Mouse (Mus musculus) heart, embryonic 14.5 days (tissue): ENCODE measurements at regions not wholly inside any gene's neighbourhood (a gene's known extent, or its start where the extent isn't known, plus 50 kb on each side); places are given as distances from the start of the nearest gene placed in this dataset.

Experiments used
- ATAC-seq: fragments of 200-750 bp; cut with Nextera tagmentation; 2 replicates; pipeline ENCODE4 v1.8.0; 2017; ENCODE audit warnings: low read depth, moderate TSS enrichment; ENCODE audit not compliant: insufficient number of reproducible peaks, insufficient read depth, low FRiP score
- H3K27ac ChIP-seq, 2 experiments: fragments of 200-500 bp in 1 of 2; fragments of 300-500 bp in 1 of 2; sonication (generic) in 1 of 2; replicated peaks in 1 of 2; 2 replicates each; pipeline ENCODE4 v1.5.1; 2012 to 2014; ENCODE audit warnings: low read depth in 2 of 2, low read length in 2 of 2, control low read depth in 1 of 2, mild to moderate bottlenecking in 1 of 2, mixed read lengths in 1 of 2; ENCODE audit not compliant: control insufficient read depth in 1 of 2, insufficient read depth in 1 of 2
- H3K27me3 ChIP-seq: fragments of 300-500 bp; sonication (generic); 2 replicates; pipeline ENCODE4 v1.6.1; 2014; ENCODE audit warnings: mild to moderate bottlenecking, low read length, control low read depth; ENCODE audit not compliant: control insufficient read depth, insufficient read depth
- H3K36me3 ChIP-seq: fragments of 300-500 bp; sonication (generic); 2 replicates; pipeline ENCODE4 v1.6.1; 2014; ENCODE audit warnings: mild to moderate bottlenecking, control low read depth, low read length, mixed read lengths; ENCODE audit not compliant: control insufficient read depth, insufficient read depth
- H3K4me1 ChIP-seq, 2 experiments: fragments of 200-500 bp in 1 of 2; fragments of 300-500 bp in 1 of 2; sonication (generic) in 1 of 2; 2 replicates each; pipeline ENCODE4 v1.6.1; 2012 to 2014; ENCODE audit warnings: low read length in 2 of 2, control low read depth in 1 of 2, mixed read lengths in 1 of 2; ENCODE audit not compliant: control insufficient read depth in 2 of 2, insufficient read depth in 2 of 2
- H3K4me2 ChIP-seq: fragments of 300-500 bp; sonication (generic); 2 replicates; pipeline ENCODE4 v1.6.1; 2014; ENCODE audit warnings: mild to moderate bottlenecking, low read length
- H3K4me3 ChIP-seq, 2 experiments: fragments of 200-500 bp in 1 of 2; fragments of 300-500 bp in 1 of 2; sonication (generic) in 1 of 2; 2 replicates each; pipeline ENCODE4 v1.5.1; 2012 to 2014; ENCODE audit warnings: low read length in 2 of 2, mild to moderate bottlenecking in 2 of 2, control low read depth in 1 of 2, low read depth in 1 of 2, moderate library complexity in 1 of 2; ENCODE audit not compliant: control insufficient read depth in 1 of 2, insufficient read depth in 1 of 2
- H3K9ac ChIP-seq: fragments of 300-500 bp; sonication (generic); 2 replicates; pipeline ENCODE4 v1.6.1; 2014; ENCODE audit warnings: mild to moderate bottlenecking, low read length
- H3K9me3 ChIP-seq: fragments of 300-500 bp; sonication (generic); 2 replicates; pipeline ENCODE4 v1.6.1; 2016; ENCODE audit warnings: low read length, control low read depth; ENCODE audit not compliant: control insufficient read depth
- WGBS: fragments of 180-500 bp; shearing (Covaris S2); extraction: QIAGEN DNeasy Blood & Tissue Kit; methylation state at CpG from one replicate; pipeline ENCODE4 v1.1.7; 2014; 5-methylcytosine and 5-hydroxymethylcytosine counted together

DNA sequence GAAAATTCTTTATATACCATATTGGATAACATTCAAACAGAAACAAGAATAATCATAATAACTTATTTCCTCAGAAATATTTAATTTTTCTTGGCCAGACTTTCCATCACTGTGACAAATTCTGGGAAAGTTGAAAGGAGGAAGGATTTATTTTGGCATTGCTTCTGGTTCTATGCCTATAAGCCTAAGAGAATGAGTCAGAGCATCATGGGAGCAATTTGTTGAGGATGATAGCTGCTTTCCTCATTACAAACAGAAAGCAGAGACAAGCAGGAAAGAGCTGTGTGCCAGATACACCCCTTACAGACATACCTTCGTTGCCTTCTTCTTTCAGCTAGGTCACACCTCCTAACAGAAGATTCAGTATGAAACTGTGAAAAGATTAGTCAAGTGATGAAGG, 115.3 kb downstream of the Rgs21 start:
- H3K9ac ChIP-seq = no peak overlapping the region
- WGBS = 50% methylated on average over 1 of the region's 1 CpGs
- no peak overlapping the region for H3K4me2 ChIP-seq
- H3K4me1 ChIP-seq = no peaks in the 10 kb centered on the region
- ATAC-seq = no peak
- no peak overlapping the region for H3K27ac ChIP-seq
- H3K27me3 ChIP-seq = no peaks in the 10 kb centered on the region
- H3K9me3 ChIP-seq = no peaks in the 10 kb centered on the region
- no peaks in the 10 kb centered on the region for H3K36me3 ChIP-seq
- no peak overlapping the region for H3K4me3 ChIP-seq

DNA sequence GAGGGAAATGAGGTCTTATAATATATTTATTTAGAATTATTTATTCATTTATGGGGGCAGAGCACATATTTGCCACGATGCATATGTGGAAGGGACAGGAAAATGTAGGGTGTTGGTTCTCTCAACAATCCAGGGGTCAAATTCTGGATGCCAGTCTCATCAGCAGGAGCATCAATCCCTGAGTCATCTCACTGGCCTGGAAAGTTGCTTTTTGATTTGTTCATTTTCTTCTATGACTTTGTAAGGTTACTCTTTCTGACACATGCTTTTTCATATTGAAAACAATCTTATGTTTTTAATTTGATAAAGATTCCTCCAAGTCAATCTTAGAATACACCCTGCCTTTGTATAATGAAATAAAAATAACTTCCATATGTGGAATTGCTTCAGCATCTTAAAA, 115.7 kb downstream of the Rgs21 start:
- Histone ChIP-seq H3K4me2 (no peak overlapping the region), H3K36me3 (no peaks in the 10 kb centered on the region), H3K9ac (no peak overlapping the region), H3K27ac (no peak overlapping the region), H3K4me1 (no peaks in the 10 kb centered on the region), H3K4me3 (no peak overlapping the region), H3K27me3 (no peaks in the 10 kb centered on the region), H3K9me3 (no peaks in the 10 kb centered on the region)
- WGBS = 66% methylated on average over 1 of the region's 1 CpGs
- no peak for ATAC-seq

DNA sequence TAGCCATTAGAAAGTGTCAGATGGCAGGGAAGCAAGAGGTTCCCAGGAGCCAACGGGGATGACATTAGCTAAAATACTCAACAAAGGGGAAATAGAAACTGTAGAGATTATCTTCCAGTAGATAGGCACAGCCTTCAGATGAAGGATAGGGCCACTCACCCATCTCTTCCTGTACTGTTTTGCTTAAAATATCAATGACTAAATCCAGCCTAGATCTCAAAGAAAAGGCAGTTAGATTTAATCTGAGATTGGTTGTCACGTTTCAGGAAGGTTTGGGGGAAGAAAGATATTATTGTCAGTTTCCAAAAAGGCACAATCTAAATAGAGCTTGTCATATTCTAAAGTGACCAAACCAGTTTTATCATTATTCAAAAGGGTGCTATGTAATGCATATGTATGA, 130.8 kb downstream of the Rgs21 start:
- Histone ChIP-seq H3K9me3 (no peaks in the 10 kb centered on the region), H3K27ac (no peak overlapping the region), H3K4me3 (no peak overlapping the region), H3K4me1 (no peaks in the 10 kb centered on the region), H3K4me2 (no peak overlapping the region), H3K9ac (no peak overlapping the region), H3K36me3 (no peaks in the 10 kb centered on the region), H3K27me3 (no peaks in the 10 kb centered on the region)
- ATAC-seq = no peak
- 71% methylated on average over 2 of the region's 2 CpGs for WGBS

DNA sequence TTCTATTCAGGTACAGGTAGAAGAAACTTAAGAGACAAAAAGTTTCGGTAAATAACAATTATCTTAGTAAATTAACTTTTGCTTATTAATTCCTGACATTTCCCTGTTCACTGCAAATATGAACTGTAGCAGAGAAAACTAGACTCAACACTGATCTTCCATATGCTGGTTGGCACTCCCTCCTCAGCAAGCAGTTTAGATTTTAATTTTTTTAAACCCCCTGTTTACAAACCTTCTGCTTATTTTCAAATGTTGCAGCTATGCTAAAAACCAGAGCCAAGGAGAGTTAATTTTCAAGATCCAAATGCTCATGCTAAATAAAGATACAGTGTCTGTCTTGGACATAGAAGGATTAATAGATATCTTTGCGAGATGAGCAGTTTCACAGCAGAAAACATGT, 134.7 kb downstream of the Rgs21 start:
- no peak overlapping the region for H3K9ac ChIP-seq
- H3K4me3 ChIP-seq = no peak overlapping the region
- no peaks in the 10 kb centered on the region for H3K9me3 ChIP-seq
- no peaks in the 10 kb centered on the region for H3K36me3 ChIP-seq
- H3K4me1 ChIP-seq = no peaks in the 10 kb centered on the region
- no peaks in the 10 kb centered on the region for H3K27me3 ChIP-seq
- 75% methylated on average over 2 of the region's 2 CpGs for WGBS
- no peak for ATAC-seq
- H3K27ac ChIP-seq = no peak overlapping the region
- no peak overlapping the region for H3K4me2 ChIP-seq

DNA sequence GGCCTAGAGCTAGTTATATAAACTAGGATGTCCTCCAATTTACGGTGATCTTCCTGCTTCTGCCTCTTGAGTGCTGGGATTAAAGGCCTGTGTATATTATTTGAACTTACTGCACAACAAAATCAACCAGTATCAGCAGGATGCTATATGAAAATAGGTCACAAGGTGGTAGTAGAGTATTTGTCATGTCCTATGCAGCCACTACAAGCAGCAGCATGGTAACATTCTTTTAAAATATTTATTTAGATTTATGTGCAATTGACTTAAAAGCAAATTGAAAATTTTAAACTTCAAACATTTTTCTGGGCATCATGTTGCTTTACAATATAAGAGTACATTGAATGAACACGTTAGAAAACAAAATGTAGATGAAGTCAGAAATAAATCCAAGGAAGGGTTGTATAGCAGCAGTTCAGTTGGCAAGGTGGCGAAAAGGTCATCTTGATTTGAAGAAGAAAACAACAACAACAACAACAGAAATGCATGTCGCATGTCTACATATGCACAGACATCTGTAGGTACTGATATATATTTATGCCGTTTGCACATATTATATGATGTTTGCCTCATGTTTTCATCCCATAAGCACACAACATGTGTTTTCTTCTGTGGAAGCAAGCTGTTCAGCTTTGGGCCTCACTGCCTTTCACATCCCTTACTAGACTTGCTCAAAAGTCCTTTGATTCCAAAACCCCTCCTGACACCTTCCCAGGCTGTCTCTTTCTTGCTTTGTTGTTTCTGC, 135.8 kb downstream of the Rgs21 start:
- Histone ChIP-seq H3K27ac (no peak overlapping the region), H3K4me2 (no peak overlapping the region), H3K27me3 (no peaks in the 10 kb centered on the region), H3K36me3 (no peaks in the 10 kb centered on the region), H3K4me3 (no peak overlapping the region), H3K9ac (no peak overlapping the region), H3K4me1 (no peaks in the 10 kb centered on the region), H3K9me3 (no peaks in the 10 kb centered on the region)
- no peak for ATAC-seq
- WGBS = 75% methylated on average over 5 of the region's 5 CpGs

DNA sequence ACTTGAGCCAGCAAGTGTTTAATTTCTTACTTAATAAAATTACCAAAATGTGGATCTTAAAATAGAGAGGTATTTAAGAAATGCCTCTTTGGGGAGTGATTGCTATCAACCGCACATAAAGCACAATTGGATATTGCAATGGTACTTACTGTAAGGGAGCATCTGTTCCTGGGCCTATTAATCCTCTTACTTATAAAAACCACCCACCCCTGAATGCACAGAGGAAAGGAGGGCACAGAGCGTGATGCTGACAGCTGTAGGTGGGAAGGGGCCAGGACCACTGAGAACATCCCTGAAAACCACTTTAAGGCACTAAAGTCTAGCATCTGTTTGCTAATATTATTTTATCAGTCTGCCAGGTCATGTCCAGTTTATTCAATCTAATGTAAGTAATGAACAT, 146.1 kb downstream of the Rgs21 start:
- H3K36me3 ChIP-seq = no peaks in the 10 kb centered on the region
- ATAC-seq = no peak
- H3K27me3 ChIP-seq = no peaks in the 10 kb centered on the region
- no peaks in the 10 kb centered on the region for H3K4me1 ChIP-seq
- no peak overlapping the region for H3K27ac ChIP-seq
- no peak overlapping the region for H3K9ac ChIP-seq
- WGBS = 73% methylated on average over 2 of the region's 2 CpGs
- H3K9me3 ChIP-seq = no peaks in the 10 kb centered on the region
- no peak overlapping the region for H3K4me3 ChIP-seq
- H3K4me2 ChIP-seq = no peak overlapping the region

DNA sequence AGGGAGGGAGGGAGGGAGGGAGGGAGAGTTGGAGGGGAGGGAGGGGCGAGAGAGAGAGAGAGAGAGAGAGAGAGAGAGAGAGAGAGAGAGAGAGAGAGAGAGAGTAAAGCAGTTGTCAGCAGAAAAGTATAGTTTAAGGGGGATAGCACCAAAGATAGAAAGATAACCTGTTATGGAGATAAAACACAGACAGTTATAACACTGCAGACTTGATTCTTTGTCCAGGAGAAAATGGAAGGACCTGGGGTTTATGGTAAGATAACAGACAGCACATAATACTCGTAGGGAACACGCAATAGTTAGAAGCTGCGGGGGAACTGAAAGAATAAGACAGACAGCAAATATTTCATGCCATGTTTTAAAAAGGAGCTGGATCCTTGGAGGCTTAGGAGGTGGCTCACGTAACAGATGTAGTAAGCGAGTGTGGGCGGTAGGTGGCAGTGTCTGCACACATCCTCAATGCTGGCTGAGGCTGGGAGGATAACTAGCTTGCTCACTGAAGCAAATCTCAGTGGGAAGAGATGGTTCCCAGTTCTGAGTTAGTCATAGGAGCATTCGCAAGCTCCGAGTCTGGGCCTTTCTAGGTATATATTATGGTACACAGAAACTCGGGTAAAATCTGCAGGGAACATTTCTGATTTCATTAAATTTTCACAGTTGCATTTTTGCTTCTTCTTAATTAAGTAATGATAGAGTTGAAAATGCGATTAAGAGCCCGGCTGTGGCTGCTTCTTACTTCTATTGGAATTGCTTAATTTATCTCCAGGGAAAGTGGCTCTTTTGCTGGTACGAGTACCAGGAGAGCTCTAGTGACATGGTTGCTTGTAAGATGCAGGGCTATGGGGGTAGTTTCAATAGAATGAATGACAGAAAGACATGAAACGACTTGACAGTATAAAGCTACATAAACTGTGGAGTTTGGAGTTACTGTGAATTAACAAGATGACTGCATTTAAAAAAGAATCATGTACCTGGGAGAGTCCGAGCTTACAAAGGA, 157.6 kb upstream of the Rgs1 start:
- 36% methylated on average over 15 of the region's 15 CpGs for WGBS
- Histone ChIP-seq H3K4me1 (no peaks in the 10 kb centered on the region), H3K4me3 (no peak overlapping the region), H3K9ac (no peak overlapping the region), H3K27ac (no peak overlapping the region), H3K36me3 (no peaks in the 10 kb centered on the region), H3K4me2 (no peak overlapping the region), H3K9me3 (no peaks in the 10 kb centered on the region), H3K27me3 (no peaks in the 10 kb centered on the region)
- ATAC-seq = no peak
